Mouse (Mus musculus): Measurements from ENCODE around the gene Itgb3bp. TPM values are rescaled to one million over a fixed set of nuclear protein-coding genes. Genes with fewer than 3 reads are reported as not detected.

Gene Itgb3bp
- total RNA-seq (2021) = 1 to 10 TPM; 4.1 to 4.8 TPM
- long read RNA-seq, experiment 1, partial matches to known transcripts = 0 of 3 reads
- long read RNA-seq, experiment 1, other reads (novel, unspliced or antisense) = 1 of 3 reads
- long read RNA-seq, experiment 2, partial matches to known transcripts = 0 of 4 reads
- long read RNA-seq, experiment 2, other reads (novel, unspliced or antisense) = 2 of 4 reads

- peak within 1 kb of the TSS; percentile 85 for H3K27ac ChIP-seq
- intact Hi-C loops (cut with DNase I) = loop anchor here (1.0 kb wide), 1 partner anchor 101 kb away; the partner anchor contains the start of gene Efcab7
- H3K4me3 ChIP-seq = peak within 1 kb of the TSS; percentile 64
- peak; percentile 71 to 77 for DNase-seq (ENCODE audit: extremely low spot score in 1 of 2, low spot score in 2 of 2)
- TF ChIP-seq CTCF (IDR thresholded peaks at IDR 0.05) = no peak
Measured at GRCm38 (mm10) chr4:99929613-99930517, at the start of gene Itgb3bp. Gene Itgb3bp, minus strand, starts transcription at chr4:99929813.

- DNase-seq (ENCODE audit: extremely low spot score in 1 of 2, low spot score in 2 of 2) = no peak
Measured at GRCm38 (mm10) chr4:99979326-99979725, 49.7 kb upstream of the Itgb3bp start.

DNA sequence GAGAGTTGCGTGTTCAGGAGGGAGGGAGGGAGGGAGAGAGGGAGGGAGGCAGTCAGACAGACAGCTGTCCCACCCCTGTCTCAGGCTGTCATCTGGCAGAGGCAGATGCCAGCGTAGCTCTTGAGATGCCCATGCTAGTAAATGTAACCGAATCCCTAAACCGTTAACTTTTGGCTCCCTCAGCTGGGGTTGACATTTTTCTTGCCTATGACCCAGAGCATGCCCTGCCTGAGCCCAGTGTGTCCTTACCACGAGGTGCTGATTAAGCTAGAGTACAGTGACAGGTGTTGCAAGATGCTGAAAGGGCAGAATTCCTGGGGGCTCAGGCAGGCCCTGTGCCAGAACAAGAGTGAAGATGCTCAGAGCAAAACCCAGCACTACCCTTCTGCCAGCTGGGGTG, 44.8 kb upstream of the Itgb3bp start:
- no peak for DNase-seq (ENCODE audit: extremely low spot score in 1 of 2, low spot score in 2 of 2)
- H3K27ac ChIP-seq = no peak overlapping the region
- TF ChIP-seq CTCF (IDR thresholded peaks at IDR 0.05) = no peak
- H3K4me3 ChIP-seq = no peak overlapping the region
- intact Hi-C loops (cut with DNase I) = no loop called here

More at GRCm38 (mm10) chr4:99979326-99979725, 49.7 kb upstream of the Itgb3bp start:
- no peak overlapping the region for H3K27ac ChIP-seq
- no peak overlapping the region for H3K4me3 ChIP-seq
- intact Hi-C loops (cut with DNase I) = no loop called here
- TF ChIP-seq CTCF (IDR thresholded peaks at IDR 0.05) = no peak

GRCm38 (mm10) chr4:99973931-99974330, 44.3 kb upstream of the Itgb3bp start:
- H3K27ac ChIP-seq = no peak overlapping the region
- TF ChIP-seq CTCF (IDR thresholded peaks at IDR 0.05) = no peak
- intact Hi-C loops (cut with DNase I) = no loop called here
- no peak for DNase-seq (ENCODE audit: extremely low spot score in 1 of 2, low spot score in 2 of 2)
- no peak overlapping the region for H3K4me3 ChIP-seq

GRCm38 (mm10) chr4:99972886-99973285, 43.3 kb upstream of the Itgb3bp start:
- TF ChIP-seq CTCF (IDR thresholded peaks at IDR 0.05) = no peak
- Histone ChIP-seq H3K27ac (no peak overlapping the region), H3K4me3 (no peak overlapping the region)
- intact Hi-C loops (cut with DNase I) = no loop called here
- no peak for DNase-seq (ENCODE audit: extremely low spot score in 1 of 2, low spot score in 2 of 2)

DNA sequence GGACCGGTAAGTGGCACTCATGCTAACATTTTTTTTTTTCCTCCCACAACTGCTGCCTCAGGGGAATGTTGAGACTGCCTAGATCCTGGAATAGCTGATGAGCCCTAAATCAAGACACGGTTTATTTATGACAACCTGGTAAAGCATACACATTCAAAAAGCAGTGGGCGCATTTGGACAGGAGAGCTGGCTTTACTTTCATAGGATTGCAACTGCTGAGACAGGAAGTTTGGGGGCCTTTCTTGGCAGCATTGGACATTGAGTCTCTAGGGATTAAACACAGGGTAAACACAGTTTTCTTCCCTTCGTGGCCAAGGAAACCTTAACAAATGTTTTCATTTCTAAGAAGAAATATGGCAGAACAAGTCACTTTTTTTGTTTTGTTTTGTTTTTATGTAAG, 40.5 kb upstream of the Itgb3bp start:
- H3K27ac ChIP-seq = no peak overlapping the region
- no peak for TF ChIP-seq CTCF (IDR thresholded peaks at IDR 0.05)
- no peak overlapping the region for H3K4me3 ChIP-seq
- intact Hi-C loops (cut with DNase I) = no loop called here
- no peak for DNase-seq (ENCODE audit: extremely low spot score in 1 of 2, low spot score in 2 of 2)

GRCm38 (mm10) chr4:99969328-99969727, 39.7 kb upstream of the Itgb3bp start:
- no peak overlapping the region for H3K27ac ChIP-seq
- no peak for TF ChIP-seq CTCF (IDR thresholded peaks at IDR 0.05)
- no peak for DNase-seq (ENCODE audit: extremely low spot score in 1 of 2, low spot score in 2 of 2)
- no peak overlapping the region for H3K4me3 ChIP-seq
- intact Hi-C loops (cut with DNase I) = no loop called here

GRCm38 (mm10) chr4:99966555-99966954, 36.9 kb upstream of the Itgb3bp start:
- Histone ChIP-seq H3K4me3 (no peak overlapping the region), H3K27ac (no peak overlapping the region)
- DNase-seq (ENCODE audit: extremely low spot score in 1 of 2, low spot score in 2 of 2) = no peak
- no peak for TF ChIP-seq CTCF (IDR thresholded peaks at IDR 0.05)
- intact Hi-C loops (cut with DNase I) = no loop called here

DNA sequence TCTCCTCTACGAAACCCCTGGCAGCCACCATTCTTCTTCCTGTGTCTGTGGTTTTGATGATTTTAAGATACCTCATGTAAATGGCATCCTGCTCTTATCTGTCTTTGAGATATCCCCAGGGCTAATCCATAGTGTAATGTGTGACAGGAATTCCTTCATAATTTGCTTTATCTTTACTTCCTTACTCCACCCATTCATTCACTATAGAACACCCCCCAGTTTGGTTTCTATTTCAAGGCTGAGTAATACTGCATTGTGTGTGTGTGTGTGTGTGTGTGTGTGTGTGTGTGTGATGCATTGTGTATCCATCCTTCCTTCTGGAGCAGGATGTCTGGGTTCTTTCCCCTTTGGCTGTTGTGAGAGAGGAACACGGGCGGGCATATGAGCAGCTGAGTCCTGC, 29.7 kb upstream of the Itgb3bp start:
- no peak for TF ChIP-seq CTCF (IDR thresholded peaks at IDR 0.05)
- H3K4me3 ChIP-seq = no peak overlapping the region
- intact Hi-C loops (cut with DNase I) = no loop called here
- H3K27ac ChIP-seq = no peak overlapping the region
- no peak for DNase-seq (ENCODE audit: extremely low spot score in 1 of 2, low spot score in 2 of 2)

DNA sequence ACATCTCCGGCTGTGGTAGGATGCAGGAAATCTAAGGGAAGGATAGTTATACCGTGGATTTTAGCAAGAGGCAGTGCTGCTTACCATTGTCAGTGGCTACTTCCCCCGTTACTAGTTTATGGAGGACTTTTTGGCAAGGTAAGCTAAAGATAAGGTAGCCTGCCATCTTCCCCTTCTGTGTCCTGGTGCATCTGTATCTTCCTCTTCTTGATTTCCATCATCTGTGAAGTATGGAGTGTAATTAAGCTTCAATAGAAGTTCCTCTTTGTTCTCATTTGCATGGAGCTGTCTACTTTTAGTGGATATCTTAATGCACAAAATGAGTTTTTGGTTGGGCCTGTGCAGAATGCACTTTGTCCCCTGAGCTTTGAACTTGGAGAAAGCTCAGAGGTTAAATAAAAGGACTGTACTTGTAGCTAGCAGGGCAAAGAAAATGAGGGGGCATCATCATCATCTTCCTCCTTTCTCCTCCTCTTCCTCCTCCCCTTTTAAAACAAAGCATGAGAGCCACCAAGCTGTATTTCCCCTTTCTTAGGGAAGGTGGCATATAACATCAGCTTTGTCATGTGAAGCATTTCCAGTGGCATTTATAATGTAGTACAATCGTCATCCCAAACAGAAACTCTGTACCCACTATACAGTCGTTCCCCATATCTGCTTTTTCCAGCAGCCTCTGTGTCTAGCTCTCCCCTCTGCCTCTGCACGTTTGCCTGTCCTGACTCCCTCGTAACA, 28.6 kb upstream of the Itgb3bp start:
- no peak overlapping the region for H3K27ac ChIP-seq
- no peak overlapping the region for H3K4me3 ChIP-seq
- TF ChIP-seq CTCF (IDR thresholded peaks at IDR 0.05) = no peak
- DNase-seq (ENCODE audit: extremely low spot score in 1 of 2, low spot score in 2 of 2) = no peak
- intact Hi-C loops (cut with DNase I) = no loop called here

GRCm38 (mm10) chr4:99957186-99957585, 27.6 kb upstream of the Itgb3bp start:
- no peak for TF ChIP-seq CTCF (IDR thresholded peaks at IDR 0.05)
- DNase-seq (ENCODE audit: extremely low spot score in 1 of 2, low spot score in 2 of 2) = no peak
- intact Hi-C loops (cut with DNase I) = no loop called here
- Histone ChIP-seq H3K4me3 (no peak overlapping the region), H3K27ac (no peak overlapping the region)

- no peak for DNase-seq (ENCODE audit: extremely low spot score in 1 of 2, low spot score in 2 of 2)
- H3K4me3 ChIP-seq = no peak overlapping the region
- no peak for TF ChIP-seq CTCF (IDR thresholded peaks at IDR 0.05)
- intact Hi-C loops (cut with DNase I) = no loop called here
- H3K27ac ChIP-seq = no peak overlapping the region
Measured at GRCm38 (mm10) chr4:99955396-99955795, 25.8 kb upstream of the Itgb3bp start.

Measured in left cerebral cortex, adult 2 months (tissue).